Mouse (Mus musculus) urinary bladder, postnatal 10 days (tissue): ENCODE measurements around the gene Dip2c.

Source experiments
- DNase-seq: peaks from one replicate; pipeline ENCODE4 v3.0.0; 2022; ENCODE audit warnings: low spot score

The Dip2c gene

GRCm38 (mm10) chr13:9424434-9424833, 148.1 kb downstream of the Dip2c start:
- no peak for DNase-seq

DNA sequence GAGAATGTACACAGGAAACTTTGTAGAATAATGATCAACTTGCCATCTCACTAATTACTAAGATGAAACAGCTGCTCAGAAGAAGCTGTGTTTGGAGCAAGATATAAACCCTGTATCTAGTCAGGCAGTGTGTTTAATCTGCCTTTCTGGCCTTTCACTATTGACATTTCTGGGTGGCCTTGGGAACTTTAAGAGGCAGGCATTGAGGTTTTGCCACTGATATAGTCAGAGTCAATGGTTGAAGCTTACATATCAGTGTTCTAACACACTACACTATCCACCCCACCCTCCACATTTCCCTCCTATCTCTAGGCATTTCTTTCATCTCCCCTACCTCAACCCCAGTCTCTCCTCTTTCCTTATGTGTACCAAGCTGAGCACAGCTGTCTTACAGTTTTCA, 149.9 kb downstream of the Dip2c start:
- DNase-seq = no peak

DNA sequence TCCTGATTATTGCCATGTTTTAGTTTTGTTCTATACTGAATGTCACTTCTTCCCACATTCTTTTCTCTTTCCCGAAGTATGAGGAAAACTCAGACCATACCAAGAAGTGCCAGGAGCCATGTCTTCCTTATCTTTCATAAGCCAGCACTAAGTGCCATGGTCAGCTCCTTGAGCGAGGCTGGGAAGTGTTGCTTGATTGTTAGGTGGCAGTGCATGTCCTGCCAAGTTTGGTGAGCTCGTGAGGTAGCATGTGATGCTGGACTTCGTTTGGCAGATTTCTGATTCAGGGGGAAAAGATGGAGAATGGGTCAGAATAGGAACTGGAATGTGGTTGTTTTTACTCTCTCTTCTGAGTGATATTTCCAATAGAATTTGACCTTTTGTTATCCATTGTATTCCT, 150.5 kb downstream of the Dip2c start:
- no peak for DNase-seq

GRCm38 (mm10) chr13:9429884-9430283, 153.6 kb downstream of the Dip2c start:
- DNase-seq = no peak

- no peak for DNase-seq
These were observed 154.4 kb downstream of the Dip2c start for GRCm38 (mm10) chr13:9430724-9431123.

DNA sequence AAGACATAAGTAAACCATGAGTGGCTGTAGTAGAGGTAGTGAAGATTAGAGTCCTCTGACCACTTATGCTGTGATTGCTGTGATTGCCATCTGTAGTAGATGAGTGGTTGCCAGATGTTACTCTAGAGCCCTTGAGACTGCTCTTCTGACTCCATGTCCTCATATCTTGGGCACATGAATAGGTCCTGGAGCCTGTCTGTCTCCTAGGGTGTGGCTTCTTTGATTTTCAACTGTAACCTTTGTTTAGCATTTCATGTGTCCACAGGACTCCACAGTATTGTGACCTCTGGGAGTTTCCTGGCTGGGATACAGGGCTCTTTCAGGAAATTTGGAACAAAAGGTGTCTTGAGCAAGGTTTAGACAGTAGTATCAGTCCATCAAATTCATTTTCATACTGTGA, 155.1 kb downstream of the Dip2c start:
- no peak for DNase-seq

DNA sequence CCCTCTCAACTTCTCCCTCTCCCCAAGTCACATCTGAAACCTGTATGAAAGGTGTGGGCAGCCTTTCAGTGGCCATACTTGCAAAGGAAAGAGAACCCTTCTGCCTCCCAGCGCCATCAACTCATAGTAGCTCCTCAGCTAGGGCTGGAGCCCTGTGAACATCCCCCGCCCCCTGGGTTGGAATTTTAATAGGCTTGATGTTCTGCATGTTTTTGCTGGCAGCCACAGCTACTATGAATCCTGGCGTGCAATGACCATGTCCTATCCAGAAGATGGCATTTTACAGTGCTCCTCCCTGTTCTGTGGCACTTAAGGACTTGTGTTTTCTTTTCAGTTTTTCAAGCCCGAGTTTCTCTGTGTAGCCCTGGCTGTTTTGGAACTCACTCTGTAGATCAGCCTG, 166.7 kb downstream of the Dip2c start:
- no peak for DNase-seq

DNA sequence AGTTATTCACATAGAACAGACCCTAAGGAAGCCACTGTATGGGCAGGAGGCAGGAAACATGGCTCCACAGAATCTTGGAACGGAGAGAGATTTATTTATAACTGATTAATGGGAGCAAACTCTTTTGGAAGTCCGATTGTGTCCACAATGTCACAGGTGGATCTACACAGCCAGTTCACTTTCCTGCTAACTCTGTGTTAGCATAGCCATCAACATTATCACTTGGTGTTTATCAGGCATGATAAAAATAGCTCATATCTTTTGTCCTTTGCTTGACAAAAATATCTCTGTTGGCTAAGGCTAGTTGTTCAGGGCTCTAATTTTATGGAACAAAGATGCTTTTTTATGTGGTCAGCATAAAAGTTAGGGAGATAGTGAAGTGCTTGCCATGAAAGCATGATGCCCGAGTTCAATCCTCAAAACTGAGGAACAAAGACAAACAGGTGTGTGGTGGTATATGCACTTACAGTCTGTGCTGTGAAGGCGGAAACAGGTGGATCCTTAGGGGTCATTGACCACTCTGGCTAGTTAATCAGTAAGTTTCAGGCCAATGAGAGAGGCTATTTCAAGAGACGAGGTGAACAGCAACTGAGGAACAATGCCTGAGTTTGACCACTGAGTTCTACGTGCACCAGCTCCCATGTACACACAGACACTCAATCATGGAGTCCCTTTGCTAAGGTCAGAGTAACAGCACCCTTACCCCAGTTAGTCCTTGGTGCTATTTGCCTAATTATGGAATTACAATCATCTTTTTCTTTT, 169.4 kb downstream of the Dip2c start:
- no peak for DNase-seq

DNA sequence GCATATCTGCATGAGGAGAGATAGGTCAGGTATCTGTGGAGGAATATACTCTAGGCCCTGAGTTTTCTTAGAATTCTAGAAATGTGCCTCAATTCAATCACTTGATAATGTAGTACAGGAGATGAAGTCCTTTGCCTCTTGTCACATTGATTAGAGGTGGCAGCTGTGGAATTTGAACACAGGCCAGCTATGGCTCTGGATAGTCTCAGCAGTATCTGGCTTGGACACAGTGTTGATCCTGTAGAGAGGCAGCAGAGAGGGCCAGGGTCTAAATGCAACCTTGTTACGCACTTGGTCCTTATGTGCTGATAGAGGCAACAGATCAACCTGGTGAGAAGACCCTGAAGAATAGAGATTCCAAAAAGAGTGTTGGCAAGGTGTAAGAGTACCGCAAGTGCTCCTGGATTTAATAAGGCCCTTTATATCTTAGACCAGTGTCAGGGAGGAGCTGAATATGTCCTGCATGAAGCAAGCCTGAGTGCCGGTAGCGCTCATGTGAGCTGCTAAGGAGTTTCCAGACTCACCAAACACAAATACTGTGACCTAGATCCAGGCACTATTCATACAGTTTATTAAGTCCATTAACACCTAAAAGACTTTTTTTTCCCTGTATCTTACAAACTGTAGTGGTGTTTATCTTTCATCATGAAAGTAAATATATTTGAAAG, 170.3 kb downstream of the Dip2c start:
- no peak for DNase-seq

DNA sequence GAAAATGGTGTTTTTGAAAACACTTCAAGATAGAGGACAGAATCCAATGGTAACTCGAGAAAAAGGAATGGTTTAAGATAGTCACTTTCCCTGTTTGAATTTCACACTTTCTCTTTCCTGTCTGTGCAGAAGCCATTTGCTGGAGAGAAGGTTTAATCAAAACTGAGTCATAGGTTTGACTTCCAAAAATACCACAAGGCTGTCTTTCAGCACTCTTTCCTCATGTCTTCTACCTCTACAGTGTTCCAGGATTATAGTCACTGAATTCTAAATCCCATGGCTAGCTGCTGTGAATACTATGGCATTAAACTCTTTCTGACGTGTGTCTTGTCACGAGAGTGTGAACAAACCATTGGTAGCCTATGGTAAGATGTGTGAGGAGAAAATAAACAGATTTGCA, 173.9 kb downstream of the Dip2c start:
- DNase-seq = no peak

- no peak for DNase-seq
These were observed 175.6 kb downstream of the Dip2c start for GRCm38 (mm10) chr13:9451952-9452351.

GRCm38 (mm10) chr13:9454426-9455177, 178.3 kb downstream of the Dip2c start:
- no peak for DNase-seq

- no peak for DNase-seq
These were observed 179.7 kb downstream of the Dip2c start for GRCm38 (mm10) chr13:9455979-9456378.

DNA sequence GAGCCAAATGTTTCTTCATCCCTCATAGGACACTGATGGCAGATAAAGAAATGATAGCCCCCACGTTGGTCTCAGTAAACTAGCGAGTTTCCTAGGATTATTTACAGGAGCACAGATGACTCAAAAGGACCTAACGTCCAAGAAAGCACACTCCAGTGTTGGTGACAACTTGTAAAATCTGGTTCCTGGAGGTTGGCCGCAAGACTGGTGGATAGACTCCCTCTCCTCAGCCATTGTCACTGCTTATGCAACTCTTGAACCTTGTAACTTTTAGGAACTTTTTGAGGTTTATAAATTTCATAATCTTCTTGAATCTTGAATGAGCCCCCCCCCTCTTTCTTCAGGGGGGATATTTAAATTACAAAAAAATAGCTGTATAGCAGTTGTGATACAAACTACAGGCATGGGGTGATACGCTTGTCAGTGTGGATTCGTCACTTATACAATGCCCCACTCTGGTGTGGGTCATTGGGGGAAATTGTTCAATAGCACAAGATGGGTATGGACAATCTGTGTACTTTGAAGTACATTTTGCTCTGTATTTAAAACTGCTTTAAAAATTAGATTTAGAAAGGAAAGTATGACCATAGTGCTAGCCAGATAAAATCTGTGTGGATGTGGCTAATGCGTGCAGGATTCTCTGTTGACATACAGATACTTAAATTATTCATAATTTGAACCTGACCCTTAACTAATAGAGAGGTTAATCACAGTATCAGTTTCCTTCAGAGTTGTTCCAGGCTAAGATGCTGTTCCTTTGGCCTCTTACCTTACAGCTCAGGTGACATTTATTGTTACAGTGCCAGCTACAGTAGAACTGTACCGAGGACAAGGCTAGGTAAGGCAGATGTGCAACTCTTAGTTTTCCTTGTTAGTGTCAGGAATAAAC, 181.3 kb downstream of the Dip2c start:
- DNase-seq = no peak

GRCm38 (mm10) chr13:9464457-9464856, 188.1 kb downstream of the Dip2c start:
- DNase-seq = no peak

DNA sequence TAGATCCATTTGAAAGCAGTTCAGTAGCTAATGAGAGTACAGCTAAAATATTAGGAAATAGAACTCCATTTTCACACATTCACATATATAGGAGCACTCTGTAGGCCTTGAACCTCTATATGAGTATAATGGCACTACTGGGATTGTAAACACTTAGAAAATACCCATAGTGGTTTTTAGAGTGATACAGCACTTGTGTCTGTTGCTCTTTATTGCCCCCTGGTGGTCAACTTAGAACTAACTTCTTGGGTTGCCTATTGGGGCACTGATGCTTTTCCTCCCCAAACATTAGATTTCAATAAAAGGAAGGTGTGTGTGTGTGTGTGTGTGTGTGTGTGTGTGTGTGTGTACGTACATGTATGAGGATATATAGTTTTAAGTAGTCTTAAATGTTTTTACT, 190.9 kb downstream of the Dip2c start:
- no peak for DNase-seq

GRCm38 (mm10) chr13:9473383-9473782, 197.1 kb downstream of the Dip2c start:
- no peak for DNase-seq

GRCm38 (mm10) chr13:9481722-9482121, 205.4 kb downstream of the Dip2c start:
- no peak for DNase-seq

GRCm38 (mm10) chr13:9489696-9490095, 213.4 kb downstream of the Dip2c start:
- no peak for DNase-seq

- DNase-seq = no peak
These were observed 218.4 kb downstream of the Dip2c start for GRCm38 (mm10) chr13:9494726-9495125.

DNA sequence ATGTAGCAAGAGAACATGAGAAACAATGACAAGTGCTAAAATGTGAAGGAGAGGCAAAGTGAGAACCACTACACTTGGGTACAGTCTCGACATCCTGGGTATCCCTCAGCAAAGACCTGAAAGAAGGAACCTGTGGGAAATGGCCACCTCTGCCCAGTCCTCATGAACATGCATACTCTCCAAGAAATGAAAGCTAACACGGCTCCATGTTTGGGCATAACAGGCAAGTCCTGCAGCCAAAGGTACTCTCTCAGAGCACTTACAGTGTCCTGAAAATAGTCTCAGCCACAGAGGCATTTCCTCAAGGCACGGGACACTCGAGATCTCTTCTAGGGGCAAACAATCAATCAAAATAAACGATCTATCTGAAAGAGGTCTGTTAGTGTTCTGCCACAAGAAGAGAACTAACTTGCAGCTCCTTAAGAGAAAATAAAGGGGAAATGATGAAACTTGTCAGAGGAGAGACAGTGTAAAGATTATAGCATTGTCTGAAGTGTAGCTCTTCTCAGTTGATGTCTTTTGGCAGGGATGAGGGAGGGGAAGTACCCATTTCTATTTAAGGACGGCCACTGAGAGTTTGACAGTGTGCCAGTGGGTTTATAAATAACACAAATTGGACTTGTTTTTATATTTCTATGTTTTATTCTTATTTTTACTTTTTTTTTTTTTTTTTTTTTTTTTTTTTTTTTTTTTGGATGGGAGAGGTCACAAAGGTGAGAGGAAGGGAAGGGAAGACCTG, 228.0 kb downstream of the Dip2c start:
- DNase-seq = no peak
